Mouse (Mus musculus): ENCODE results near the gene Pcp4.
"Not testable (repeated sequence)": the region's sequence is repeated elsewhere in the genome, so short reads cannot be mapped to it uniquely, and the experiment has no call there.

GRCm38 (mm10) chr16:96450871-96451270 lies 16.5 kb upstream of the Pcp4 start:
- not testable (repeated sequence) for TF ChIP-seq CTCF (IDR thresholded peaks at IDR 0.05; ENCODE audit: low read depth); EP300 (optimal IDR thresholded peaks at IDR 0.05)
